Mouse (Mus musculus) erythroblast, adult 5-6 weeks (primary cell): ENCODE results near the gene Rnf17. TPM values are rescaled to one million over a fixed set of nuclear protein-coding genes. Genes with fewer than 3 reads are reported as not detected.
A peak's percentile ranks its signal among the peaks of the same experiment; 100 is the strongest.

Experiments
- ATAC-seq: replicated peaks from 2 replicates; pipeline ENCODE4 v1.8.0; 2016; ENCODE audit warnings: moderate number of reproducible peaks, mild to moderate bottlenecking, moderate TSS enrichment, inconsistent platforms; ENCODE audit not compliant: poor library complexity, low FRiP score, severe bottlenecking
- total RNA-seq, 2 experiments: library from RNA; stranded (forward) in 1 of 2; stranded (reverse) in 1 of 2; fragments of 150-400 nt in 1 of 2; fragments of 200-764, 138-1000 nt in 1 of 2; gene quantifications; 2 replicates each; pipeline versions ENCODE4 v1.2.3 to v1.2.4; 2015 to 2017; ENCODE audit warnings: low replicate concordance in 2 of 2

Gene Rnf17
- total RNA-seq, 2 experiments from 2014 or later = not detected

- ATAC-seq = no peak
Measured at GRCm38 (mm10) chr14:56489806-56490205, 87.4 kb downstream of the Rnf17 start.

GRCm38 (mm10) chr14:56502407-56502806 lies 100.0 kb downstream of the Rnf17 start:
- no peak for ATAC-seq

- no peak for ATAC-seq
Measured at GRCm38 (mm10) chr14:56506743-56507142, 104.4 kb downstream of the Rnf17 start.

- ATAC-seq = peak; percentile 57; the same call in 1 of the 2 replicates
Measured at GRCm38 (mm10) chr14:56512084-56512483, 109.7 kb downstream of the Rnf17 start.

- no peak for ATAC-seq
Measured at GRCm38 (mm10) chr14:56514775-56515174, 112.4 kb downstream of the Rnf17 start.

GRCm38 (mm10) chr14:56530788-56531187 lies 128.4 kb downstream of the Rnf17 start:
- no peak for ATAC-seq

- ATAC-seq = no peak
Measured at GRCm38 (mm10) chr14:56544946-56545345, 142.6 kb downstream of the Rnf17 start.

- ATAC-seq = no peak
Measured at GRCm38 (mm10) chr14:56545491-56545890, 143.1 kb downstream of the Rnf17 start.

GRCm38 (mm10) chr14:56550960-56551359 lies 148.6 kb downstream of the Rnf17 start:
- no peak for ATAC-seq

GRCm38 (mm10) chr14:56552924-56553323 lies 150.5 kb downstream of the Rnf17 start:
- ATAC-seq = no peak

GRCm38 (mm10) chr14:56553331-56553730 lies 150.9 kb downstream of the Rnf17 start:
- no peak for ATAC-seq

GRCm38 (mm10) chr14:56554716-56555115 lies 152.3 kb downstream of the Rnf17 start:
- no peak for ATAC-seq

GRCm38 (mm10) chr14:56559134-56559533 lies 156.8 kb downstream of the Rnf17 start:
- ATAC-seq = no peak

- no peak for ATAC-seq
Measured at GRCm38 (mm10) chr14:56567476-56567875, 165.1 kb downstream of the Rnf17 start.

- ATAC-seq = no peak
Measured at GRCm38 (mm10) chr14:56569041-56569440, 166.7 kb downstream of the Rnf17 start.

GRCm38 (mm10) chr14:56571310-56572093 lies 169.1 kb downstream of the Rnf17 start:
- ATAC-seq = peak; percentile 91

- no peak for ATAC-seq
Measured at GRCm38 (mm10) chr14:56572546-56572945, 170.2 kb downstream of the Rnf17 start.

Other genes starting within 250 kb of the Rnf17 start
- not detected in 2 replicates for gene Gzmg, start 243.0 kb upstream of the Rnf17 start, total RNA-seq (2015; ENCODE audit: low replicate concordance)
- not detected in 2 replicates for gene Gzmg, start 243.0 kb upstream of the Rnf17 start, total RNA-seq (2017; ENCODE audit: low replicate concordance)
- not detected in 2 replicates for gene Gzmn, start 228.0 kb upstream of the Rnf17 start, total RNA-seq (2015; ENCODE audit: low replicate concordance)
- not detected in 2 replicates for gene Gzmn, start 228.0 kb upstream of the Rnf17 start, total RNA-seq (2017; ENCODE audit: low replicate concordance)
- not detected in 2 replicates for gene Gzmf, start 191.2 kb upstream of the Rnf17 start, total RNA-seq (2015; ENCODE audit: low replicate concordance)
- gene Gzmf, start 191.2 kb upstream of the Rnf17 start, total RNA-seq (2017; ENCODE audit: low replicate concordance) = not detected in 2 replicates
- gene Gzmc, start 167.9 kb upstream of the Rnf17 start, total RNA-seq (2015; ENCODE audit: low replicate concordance) = not detected in 2 replicates
- not detected in 2 replicates for gene Gzmc, start 167.9 kb upstream of the Rnf17 start, total RNA-seq (2017; ENCODE audit: low replicate concordance)
- gene Gzmb, start 140.3 kb upstream of the Rnf17 start, total RNA-seq (2015; ENCODE audit: low replicate concordance) = 1.3 TPM in 1 of 2 replicates, not detected in the other
- not detected in 2 replicates for gene Gzmb, start 140.3 kb upstream of the Rnf17 start, total RNA-seq (2017; ENCODE audit: low replicate concordance)
- not detected in 2 replicates for gene Atp12a, start 37.5 kb upstream of the Rnf17 start, total RNA-seq (2015; ENCODE audit: low replicate concordance)
- gene Atp12a, start 37.5 kb upstream of the Rnf17 start, total RNA-seq (2017; ENCODE audit: low replicate concordance) = not detected in 2 replicates
- gene Cenpj, start 172.8 kb downstream of the Rnf17 start, total RNA-seq (2015; ENCODE audit: low replicate concordance) = 6.1 and 9.4 TPM in 2 replicates
- 5.0 and 17.0 TPM in 2 replicates for gene Cenpj, start 172.8 kb downstream of the Rnf17 start, total RNA-seq (2017; ENCODE audit: low replicate concordance)
- 12.7 and 16.3 TPM in 2 replicates for gene Parp4, start 173.0 kb downstream of the Rnf17 start, total RNA-seq (2015; ENCODE audit: low replicate concordance)
- 2.6 and 4.2 TPM in 2 replicates for gene Parp4, start 173.0 kb downstream of the Rnf17 start, total RNA-seq (2017; ENCODE audit: low replicate concordance)